Mouse (Mus musculus) frontal cortex, postnatal 10 days (tissue): Measurements from ENCODE around the gene Ccdc114.

Source experiments
- DNase-seq, 2 experiments: peaks; one replicate each; pipeline ENCODE4 v3.0.0; 2022; ENCODE audit warnings: low spot score in 2 of 2, mixed read lengths in 1 of 2

Gene Ccdc114

DNA sequence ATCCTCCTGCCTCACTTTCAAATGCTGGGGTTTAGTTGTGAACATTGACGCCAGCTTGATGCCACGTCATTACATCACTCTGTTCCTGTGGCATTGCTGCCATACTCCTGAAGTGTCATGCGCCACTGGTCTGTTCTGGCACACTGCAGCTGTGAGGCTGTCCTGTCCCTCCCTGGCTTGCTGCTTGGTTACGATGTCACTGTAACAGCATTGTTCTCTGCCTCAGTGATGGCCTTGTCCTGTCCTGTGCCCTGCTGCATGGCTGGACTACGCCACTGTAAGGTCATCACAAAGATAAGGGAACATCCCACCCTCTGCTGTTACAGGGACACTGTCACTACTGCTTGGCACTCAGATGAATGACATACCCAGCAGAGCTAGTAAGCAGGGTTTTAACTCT is 57.7 kb downstream of the Ccdc114 start:
- no peak for DNase-seq

DNA sequence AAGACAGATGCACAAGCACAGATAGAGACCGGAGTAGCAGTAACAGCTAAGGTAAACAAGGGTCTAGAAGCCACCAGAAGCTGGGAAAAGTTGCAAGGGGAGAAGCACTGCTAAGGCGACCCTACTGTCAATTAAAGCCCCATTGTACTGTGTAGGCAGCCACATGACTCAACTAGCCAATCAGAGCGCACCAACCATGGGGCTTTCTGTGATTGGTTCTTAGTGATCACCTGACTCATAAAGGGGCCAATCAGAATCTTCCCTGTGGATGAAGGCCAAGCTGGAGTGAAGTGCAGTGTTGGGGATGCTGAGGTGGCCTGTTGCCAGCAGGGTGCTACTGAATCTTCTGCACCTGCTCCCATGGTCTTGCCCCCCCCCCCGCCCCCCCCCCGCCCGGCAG is 63.0 kb downstream of the Ccdc114 start:
- no peak for DNase-seq

DNA sequence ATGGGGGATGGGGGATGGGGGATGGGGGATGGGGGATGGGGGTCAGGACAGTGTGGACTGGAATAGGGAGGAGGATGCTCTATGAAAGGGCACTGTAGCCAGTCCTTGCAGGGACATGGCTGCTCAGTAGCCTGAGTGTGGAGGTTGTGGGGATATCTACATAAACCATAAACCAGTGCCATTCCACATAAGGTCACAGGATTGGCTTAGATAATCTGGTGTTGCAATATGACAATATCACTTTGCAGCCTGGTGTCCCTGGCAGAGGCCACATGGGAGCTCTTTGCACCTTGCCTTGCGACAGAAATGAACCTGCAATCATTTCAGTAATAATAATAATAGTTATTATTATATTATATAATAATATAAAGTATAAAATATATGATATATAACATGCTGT is 64.5 kb downstream of the Ccdc114 start:
- DNase-seq = no peak

DNA sequence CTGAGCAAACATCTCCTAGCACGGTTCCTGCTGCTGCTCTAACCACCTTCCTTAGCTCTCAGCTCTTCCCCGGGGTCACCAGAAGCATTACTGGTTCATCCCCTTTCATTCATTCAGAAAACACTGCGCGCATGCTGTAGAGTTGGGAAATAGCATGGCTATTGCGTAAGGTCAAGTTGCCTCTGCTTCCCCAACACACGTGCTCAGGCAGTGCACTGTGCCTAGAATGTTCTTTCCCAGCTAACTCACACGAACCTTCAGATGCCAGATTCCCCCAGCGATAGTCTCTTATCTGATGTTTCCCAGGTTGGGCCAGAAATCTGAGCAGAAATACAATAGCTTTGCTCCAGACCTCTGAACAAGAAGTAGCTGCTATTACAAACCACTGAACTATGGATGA is 68.6 kb downstream of the Ccdc114 start:
- DNase-seq = no peak
